Mouse (Mus musculus) left cerebral cortex, postnatal 10 days (tissue): Measurements from ENCODE around the gene Lpp. TPM values are rescaled to one million over a fixed set of nuclear protein-coding genes. Genes with fewer than 3 reads are reported as not detected.
A peak's percentile ranks its signal among the peaks of the same experiment; 100 is the strongest.

Experiments
- DNase-seq, 2 experiments: peaks; one replicate each; pipeline ENCODE4 v3.0.0; 2021 to 2022; ENCODE audit warnings: low spot score in 2 of 2, mixed read lengths in 1 of 2; ENCODE audit errors: extremely low spot score in 1 of 2
- intact Hi-C: fragments of 180-260 bp; cut with DNase I; formaldehyde crosslinking; loops from one replicate; pipeline ENCODE4 v1.15.1; 2025
- total RNA-seq, 2 experiments: library from RNA; stranded (reverse); gene quantifications; 2 replicates each; pipeline ENCODE4 v1.2.3; 2021

Lpp gene
- total RNA-seq, 2 experiments from 2014 or later: 8.8 to 9.8 TPM

GRCm38 (mm10) chr16:24567562-24567961, 174.3 kb downstream of the Lpp start:
- no peak for DNase-seq
- intact Hi-C loops: no loop called here

- DNase-seq: no peak
- intact Hi-C loops: no loop called here
These were observed 174.8 kb downstream of the Lpp start for GRCm38 (mm10) chr16:24568061-24568460.

- peak in 1 of 2 experiments; percentile 20 for DNase-seq
- intact Hi-C loops: no loop called here
These were observed 176.4 kb downstream of the Lpp start for GRCm38 (mm10) chr16:24569681-24570080.

- DNase-seq: no peak
- intact Hi-C loops: no loop called here
These were observed 183.7 kb downstream of the Lpp start for GRCm38 (mm10) chr16:24576999-24577398.

GRCm38 (mm10) chr16:24577798-24578197, 184.5 kb downstream of the Lpp start:
- intact Hi-C loops: no loop called here
- DNase-seq: no peak

- intact Hi-C loops: no loop called here
- DNase-seq: no peak
These were observed 189.5 kb downstream of the Lpp start for GRCm38 (mm10) chr16:24582847-24583246.

GRCm38 (mm10) chr16:24593535-24593934, 200.2 kb downstream of the Lpp start:
- no peak for DNase-seq
- intact Hi-C loops: no loop called here

- intact Hi-C loops: no loop called here
These were observed 201.2 kb downstream of the Lpp start for GRCm38 (mm10) chr16:24594508-24594907.

GRCm38 (mm10) chr16:24595493-24595892, 202.2 kb downstream of the Lpp start:
- no peak for DNase-seq
- intact Hi-C loops: no loop called here

More at GRCm38 (mm10) chr16:24594508-24594907, 201.2 kb downstream of the Lpp start:
- DNase-seq: no peak

- DNase-seq: no peak
- intact Hi-C loops: no loop called here
These were observed 205.3 kb downstream of the Lpp start for GRCm38 (mm10) chr16:24598567-24598966.

- intact Hi-C loops: no loop called here
- DNase-seq: no peak
These were observed 206.5 kb downstream of the Lpp start for GRCm38 (mm10) chr16:24599766-24600165.

- no peak for DNase-seq
- intact Hi-C loops: no loop called here
These were observed 207.1 kb downstream of the Lpp start for GRCm38 (mm10) chr16:24600260-24600948.

GRCm38 (mm10) chr16:24603342-24603741, 210.0 kb downstream of the Lpp start:
- no peak for DNase-seq

GRCm38 (mm10) chr16:24607896-24608457, 214.7 kb downstream of the Lpp start:
- DNase-seq: peak in 1 of 2 experiments; percentile 37
- intact Hi-C loops: no loop called here

More at GRCm38 (mm10) chr16:24603342-24603741, 210.0 kb downstream of the Lpp start:
- intact Hi-C loops: no loop called here

GRCm38 (mm10) chr16:24619458-24619857, 226.2 kb downstream of the Lpp start:
- intact Hi-C loops: no loop called here

GRCm38 (mm10) chr16:24620021-24620420, 226.7 kb downstream of the Lpp start:
- intact Hi-C loops: no loop called here

More at GRCm38 (mm10) chr16:24619458-24619857, 226.2 kb downstream of the Lpp start:
- no peak for DNase-seq

GRCm38 (mm10) chr16:24622226-24623194, 229.2 kb downstream of the Lpp start:
- intact Hi-C loops: no loop called here

More at GRCm38 (mm10) chr16:24620021-24620420, 226.7 kb downstream of the Lpp start:
- DNase-seq: no peak

GRCm38 (mm10) chr16:24624335-24624734, 231.0 kb downstream of the Lpp start:
- DNase-seq: no peak
- intact Hi-C loops: no loop called here

More at GRCm38 (mm10) chr16:24622226-24623194, 229.2 kb downstream of the Lpp start:
- DNase-seq: no peak

GRCm38 (mm10) chr16:24625576-24625975, 232.3 kb downstream of the Lpp start:
- intact Hi-C loops: no loop called here

More at GRCm38 (mm10) chr16:24625576-24625975, 232.3 kb downstream of the Lpp start:
- no peak for DNase-seq
